18 mouse cellular contexts compared by ENCODE assay signal in genomic region chr19:17225570-17226083, GRCm38 (mm10).
"Had no signal": no experiment of that assay in that cellular context is flagged by ENCODE, and none has a peak within 500 bp of the region (broad histone marks: within the 10 kb centered on the region; RNA-seq: fewer than 3 reads in every experiment).

No protein-coding gene starts in this region.

- H3K9me3 ChIP-seq: kidney, embryonic 15.5 days; limb, embryonic 15.5 days; midbrain, embryonic 12.5 days; midbrain, embryonic 15.5 days; neural tube, embryonic 13.5 days had no signal

- H3K4me2 ChIP-seq: kidney, embryonic 15.5 days; limb, embryonic 15.5 days; liver, embryonic 11.5 days; lung, embryonic 14.5 days; midbrain, embryonic 12.5 days; midbrain, embryonic 15.5 days; neural tube, embryonic 13.5 days had no signal

- H3K9ac ChIP-seq: kidney, embryonic 15.5 days; limb, embryonic 15.5 days; liver, embryonic 14.5 days; liver, postnatal 0 days; lung, embryonic 14.5 days; midbrain, embryonic 12.5 days; midbrain, embryonic 15.5 days; neural tube, embryonic 13.5 days had no signal

- H3K4me3 ChIP-seq: kidney, embryonic 15.5 days; limb, embryonic 15.5 days; midbrain, embryonic 12.5 days; midbrain, embryonic 15.5 days; neural tube, embryonic 13.5 days had no signal

- H3K36me3 ChIP-seq: kidney, embryonic 15.5 days; limb, embryonic 15.5 days; midbrain, embryonic 12.5 days; midbrain, embryonic 15.5 days; neural tube, embryonic 13.5 days had no signal

- H3K27me3 ChIP-seq: kidney, embryonic 15.5 days; limb, embryonic 15.5 days; midbrain, embryonic 12.5 days; midbrain, embryonic 15.5 days; neural tube, embryonic 13.5 days had no signal

- H3K4me1 ChIP-seq: kidney, embryonic 15.5 days; limb, embryonic 15.5 days; midbrain, embryonic 15.5 days; neural tube, embryonic 13.5 days had no signal

- H3K27ac ChIP-seq: kidney, embryonic 15.5 days; limb, embryonic 15.5 days; liver, embryonic 14.5 days; macrophage; midbrain, embryonic 12.5 days; midbrain, embryonic 15.5 days; neural tube, embryonic 13.5 days had no signal

- DNase-seq: kidney, adult 11 months; kidney, adult 8-10 months; kidney, postnatal 10 days; kidney, postnatal 36 days; liver, postnatal 0 days; lung, embryonic 14.5 days; retina, postnatal 1 day; thymus, adult 18-20 months; thymus, postnatal 36 days had no signal

- ATAC-seq: liver, postnatal 0 days; lung, postnatal 0 days; midbrain, embryonic 15.5 days had no signal
